8 mouse cellular contexts compared by ENCODE assay signal in the genomic region with DNA sequence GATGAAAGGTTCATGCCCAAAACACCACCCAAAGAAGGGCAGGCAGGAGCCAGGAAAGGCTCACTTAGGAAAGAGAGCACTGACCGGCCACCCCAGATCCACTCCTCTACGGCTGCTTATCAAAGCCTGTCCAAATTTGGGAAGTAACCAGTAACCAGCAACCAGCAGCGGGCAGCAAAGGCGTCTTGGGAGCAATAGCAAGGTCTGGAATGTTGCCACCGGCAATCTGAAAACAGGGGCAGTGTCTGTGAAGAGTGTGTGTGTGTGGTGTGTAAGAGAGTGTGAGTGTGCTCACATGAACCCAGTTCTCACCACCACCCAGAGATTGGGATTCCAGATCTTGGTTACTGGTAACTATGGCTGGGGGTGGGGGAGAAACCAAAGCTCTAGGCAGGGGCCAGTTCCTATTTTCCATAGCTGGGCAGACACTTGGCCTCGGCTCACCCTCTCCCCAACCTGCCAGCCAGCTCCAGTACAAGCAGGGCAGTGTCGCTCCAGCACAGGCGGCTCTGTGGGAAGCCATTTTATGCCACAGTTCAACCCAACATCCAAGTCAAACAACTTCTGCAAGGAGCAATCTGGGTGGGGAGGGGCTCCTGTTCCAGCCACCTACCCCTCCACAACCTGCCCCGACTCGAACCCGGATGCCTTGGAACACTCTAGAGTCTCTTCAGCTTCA. TPM values are rescaled to one million over a fixed set of nuclear protein-coding genes. Genes with fewer than 3 reads are reported as not detected.
DNase-seq lines count a peak whose midpoint lies in the region; ATAC-seq and TF ChIP-seq lines count a peak whose summit lies in the region.

No protein-coding gene starts in this region.

- peak overlapping the region; percentile 17 for H3K4me2 ChIP-seq in hindbrain, postnatal 0 days (ENCODE audit: low read depth, low read length)
- H3K4me2 ChIP-seq in hindbrain, embryonic 12.5 days (replicated peaks): no peak overlapping the region

- TF ChIP-seq CTCF in hindbrain, postnatal 0 days (IDR thresholded peaks at IDR 0.05; ENCODE audit: low read depth): peak; percentile 36

- no peak overlapping the region for H3K4me3 ChIP-seq in hindbrain, postnatal 0 days (ENCODE audit: low read length)
- H3K4me3 ChIP-seq in hindbrain, embryonic 12.5 days: no peak overlapping the region

- H3K4me1 ChIP-seq in hindbrain, postnatal 0 days (ENCODE audit: insufficient read depth, low read length): 0 out of 2 replicates have a peak, but pooled peaks cover 2% of the 10 kb centered on the region
- peaks cover 13% of the 10 kb centered on the region for H3K4me1 ChIP-seq in hindbrain, embryonic 12.5 days

- no peaks in the 10 kb centered on the region for H3K36me3 ChIP-seq in hindbrain, postnatal 0 days (ENCODE audit: insufficient read depth, low read length)
- no peaks in the 10 kb centered on the region for H3K36me3 ChIP-seq in hindbrain, embryonic 12.5 days

- 56% methylated on average over 11 of the region's 11 CpGs for WGBS in hindbrain, postnatal 0 days
- 82% methylated on average over 11 of the region's 11 CpGs for WGBS in hindbrain, embryonic 12.5 days

- H3K27ac ChIP-seq in hindbrain, postnatal 0 days: peak overlapping the region; percentile 72
- no peak overlapping the region for H3K27ac ChIP-seq in hindbrain, embryonic 12.5 days

- no peak overlapping the region for H3K9ac ChIP-seq in hindbrain, postnatal 0 days (replicated peaks; ENCODE audit: low read length)
- H3K9ac ChIP-seq in hindbrain, embryonic 12.5 days: no peak overlapping the region

- no peaks in the 10 kb centered on the region for H3K27me3 ChIP-seq in hindbrain, postnatal 0 days (ENCODE audit: insufficient read depth, low read length)
- peaks cover 23% of the 10 kb centered on the region for H3K27me3 ChIP-seq in hindbrain, embryonic 12.5 days

- DNase-seq in hindbrain, postnatal 0 days (ENCODE audit: low spot score): peak; percentile 76
- DNase-seq in urinary bladder, postnatal 14 days (ENCODE audit: low spot score): peak; percentile 53
- no peak for DNase-seq in urinary bladder, postnatal 25 days (ENCODE audit: low spot score)
- peak; percentile 61 to 68 for DNase-seq in kidney, postnatal 25 days
- DNase-seq in yolk sac, embryonic 10.5 days (ENCODE audit: low spot score): no peak
- DNase-seq in left cerebral cortex, adult 9 months (ENCODE audit: low spot score in 2 of 2): no peak
- DNase-seq in gastrocnemius, postnatal 4 days (ENCODE audit: low spot score in 2 of 2): no peak

- H3K9me3 ChIP-seq in hindbrain, postnatal 0 days (ENCODE audit: low read length): no peaks in the 10 kb centered on the region
- no peaks in the 10 kb centered on the region for H3K9me3 ChIP-seq in hindbrain, embryonic 12.5 days (replicated peaks)

- ATAC-seq in hindbrain, postnatal 0 days: peak; percentile 84
- no peak for ATAC-seq in hindbrain, embryonic 12.5 days (ENCODE audit: low FRiP score)

RNA-seq across cellular contexts. Expression of gene Cd9, which starts 4.6 kb away (rescaled TPM):
- 62.5 and 80.5 TPM in 2 replicates for total RNA-seq in hindbrain, postnatal 0 days (2014; rRNA removed)
- 158 and 183 TPM in 2 replicates for polyA plus RNA-seq in hindbrain, postnatal 0 days (2015; fragmentation: Nextera tagmentation; extraction: Ambion mirVana)
- polyA plus RNA-seq in hindbrain, embryonic 12.5 days (2016; fragmentation: Nextera tagmentation; extraction: Ambion mirVana): 49.2 and 54.1 TPM in 2 replicates
- total RNA-seq in gastrocnemius, postnatal 4 days (2021): 100 to 1,000 TPM in 1 of 2 experiments, 10 to 100 TPM in 1; 99.0 to 103 TPM

RNA-seq across cellular contexts. Expression of gene Vwf, which starts 56.6 kb away (rescaled TPM):
- total RNA-seq in hindbrain, postnatal 0 days (2014; rRNA removed): 29.5 and 30.0 TPM in 2 replicates
- 11.2 and 17.2 TPM in 2 replicates for polyA plus RNA-seq in hindbrain, postnatal 0 days (2015; fragmentation: Nextera tagmentation; extraction: Ambion mirVana)
- polyA plus RNA-seq in hindbrain, embryonic 12.5 days (2016; fragmentation: Nextera tagmentation; extraction: Ambion mirVana): 11.3 and 11.5 TPM in 2 replicates
- total RNA-seq in gastrocnemius, postnatal 4 days (2021): 10 to 100 TPM; 26.3 to 26.7 TPM

Comparison
In these comparisons a context has a peak if more than half of its experiments do, and no peak if none do; other contexts are left out.
1. DNase-seq: peak in hindbrain, postnatal 0 days (single experiment), urinary bladder, postnatal 14 days (single experiment) and kidney, postnatal 25 days (2 of 2); none in urinary bladder, postnatal 25 days (single experiment), yolk sac, embryonic 10.5 days (single experiment), left cerebral cortex, adult 9 months (0 of 2) and gastrocnemius, postnatal 4 days (0 of 2).